Mouse (Mus musculus) CH12.LX (cell line): ENCODE measurements around the gene Snap91. TPM values are rescaled to one million over a fixed set of nuclear protein-coding genes. Genes with fewer than 3 reads are reported as not detected.
A peak's percentile ranks its signal among the peaks of the same experiment; 100 is the strongest.

Experiments used
- DNase-seq: peaks from one replicate; pipeline ENCODE4 v3.0.0-alpha.2; 2013; ENCODE audit errors: extremely low read depth
- H3K27ac ChIP-seq: 2 replicates; pipeline ENCODE4 v1.5.1; 2012; ENCODE audit warnings: low read depth, mild to moderate bottlenecking, control low read depth, moderate library complexity; ENCODE audit not compliant: insufficient read depth
- H3K27me3 ChIP-seq: replicated peaks from 2 replicates; pipeline ENCODE3; 2012; ENCODE audit warnings: inconsistent platforms
- H3K36me3 ChIP-seq, 2 experiments: replicated peaks in 1 of 2; 2 replicates each; pipeline versions ENCODE3 to v1.6.1; 2012; ENCODE audit warnings: inconsistent platforms in 1 of 2, low read length in 1 of 2, mild to moderate bottlenecking in 1 of 2, mixed read lengths in 1 of 2, moderate library complexity in 1 of 2; ENCODE audit not compliant: control insufficient read depth in 1 of 2, insufficient read depth in 1 of 2
- H3K4me1 ChIP-seq, 2 experiments: 2 replicates each; pipeline ENCODE4 v1.6.1; 2012; ENCODE audit warnings: inconsistent platforms in 1 of 2, moderate library complexity in 1 of 2; ENCODE audit not compliant: insufficient read depth in 2 of 2, control insufficient read depth in 1 of 2
- H3K4me2 ChIP-seq: 2 replicates; pipeline ENCODE4 v1.6.1; 2012; ENCODE audit warnings: low read depth, mild to moderate bottlenecking, control low read depth; ENCODE audit not compliant: poor library complexity, insufficient read depth, severe bottlenecking
- H3K4me3 ChIP-seq, 3 experiments: fragments of 150-350 bp in 1 of 3; sonication (generic) in 1 of 3; replicated peaks in 1 of 3; 2 replicates each; pipeline versions ENCODE3 to v1.5.1; 2011 to 2012; ENCODE audit warnings: low read depth in 2 of 3, low read length in 2 of 3, mild to moderate bottlenecking in 2 of 3, moderate library complexity in 2 of 3, control low read depth in 1 of 3, improper control_type of control experiment in 1 of 3, inconsistent platforms in 1 of 3, mixed read lengths in 1 of 3; ENCODE audit not compliant: poor library complexity in 1 of 3
- H3K79me2 ChIP-seq: replicated peaks from 2 replicates; pipeline ENCODE4 v1.6.1; 2012; ENCODE audit warnings: mild to moderate bottlenecking, moderate library complexity; ENCODE audit not compliant: control insufficient read depth, poor library complexity, insufficient read depth, severe bottlenecking; ENCODE audit errors: extremely low read depth
- H3K9ac ChIP-seq: 2 replicates; pipeline ENCODE4 v1.6.1; 2012; ENCODE audit warnings: low read depth, mild to moderate bottlenecking, control low read depth, moderate library complexity; ENCODE audit not compliant: insufficient read depth
- H3K9me3 ChIP-seq: replicated peaks from 2 replicates; pipeline ENCODE3; 2012; ENCODE audit warnings: low read length, inconsistent platforms, mixed read lengths
- BHLHE40 ChIP-seq: IDR thresholded peaks from 2 replicates; pipeline ENCODE4 v1.6.1; 2011; ENCODE audit warnings: mild to moderate bottlenecking, low read depth, low read length, improper control_type of control experiment
- CHD1 ChIP-seq: IDR thresholded peaks from 2 replicates; pipeline ENCODE4 v1.6.1; 2012; ENCODE audit warnings: low read depth, low read length, improper control_type of control experiment, inconsistent platforms
- CTCF ChIP-seq, 2 experiments: IDR thresholded peaks in 1 of 2; conservative IDR thresholded peaks in 1 of 2; 2 replicates each; pipeline ENCODE4 v1.5.1; 2011 to 2012; ENCODE audit warnings: low read depth in 2 of 2, low read length in 2 of 2, improper control_type of control experiment in 1 of 2, inconsistent platforms in 1 of 2, mild to moderate bottlenecking in 1 of 2, moderate library complexity in 1 of 2
- ELF1 ChIP-seq: IDR thresholded peaks from 2 replicates; pipeline ENCODE4 v1.6.1; 2014; ENCODE audit warnings: low read depth, mild to moderate bottlenecking, inconsistent platforms, low read length, improper control_type of control experiment
- EP300 ChIP-seq: IDR thresholded peaks from 2 replicates; pipeline ENCODE4 v1.6.1; 2011; ENCODE audit warnings: low read length, improper control_type of control experiment
- JUN ChIP-seq: IDR thresholded peaks from 2 replicates; pipeline ENCODE4 v1.6.1; 2011; ENCODE audit warnings: low read depth, mild to moderate bottlenecking, low read length, improper control_type of control experiment, moderate library complexity; ENCODE audit not compliant: insufficient read depth
- MAFK ChIP-seq: IDR thresholded peaks from 2 replicates; pipeline ENCODE4 v1.6.1; 2011; ENCODE audit warnings: low read length, improper control_type of control experiment; ENCODE audit not compliant: insufficient replicate concordance
- MAX ChIP-seq: IDR thresholded peaks from 2 replicates; pipeline ENCODE4 v1.6.1; 2011; ENCODE audit warnings: low read length, improper control_type of control experiment
- MYC ChIP-seq: IDR thresholded peaks from 2 replicates; pipeline ENCODE4 v1.6.1; 2011; ENCODE audit warnings: low read depth, mild to moderate bottlenecking, improper control_type of control experiment, low read length
- NELFE ChIP-seq: IDR thresholded peaks from 2 replicates; pipeline ENCODE4 v1.6.1; 2011; ENCODE audit warnings: low read depth, low read length, improper control_type of control experiment
- NRF1 ChIP-seq: IDR thresholded peaks from 2 replicates; pipeline ENCODE4 v1.6.1; 2014; ENCODE audit warnings: low read depth, mild to moderate bottlenecking, inconsistent platforms, low read length, improper control_type of control experiment, moderate library complexity
- POLR2A ChIP-seq: IDR thresholded peaks from 2 replicates; pipeline ENCODE4 v1.6.1; 2011; ENCODE audit warnings: low read depth, mild to moderate bottlenecking, improper control_type of control experiment, low read length
- POLR2AphosphoS2 ChIP-seq: IDR thresholded peaks from 2 replicates; pipeline ENCODE4 v1.6.1; 2011; ENCODE audit warnings: low read depth, low read length, improper control_type of control experiment
- RAD21 ChIP-seq: IDR thresholded peaks from 2 replicates; pipeline ENCODE4 v1.6.1; 2011; ENCODE audit warnings: low read depth, mild to moderate bottlenecking, low read length, improper control_type of control experiment, moderate library complexity
- RCOR1 ChIP-seq: conservative IDR thresholded peaks from 2 replicates; pipeline ENCODE4 v1.6.1; 2012; ENCODE audit warnings: low read depth, mild to moderate bottlenecking, inconsistent platforms, low read length, improper control_type of control experiment
- SMC3 ChIP-seq: IDR thresholded peaks from 2 replicates; pipeline ENCODE4 v1.6.1; 2011; ENCODE audit warnings: low read depth, low read length, improper control_type of control experiment
- TBP ChIP-seq: conservative IDR thresholded peaks from 2 replicates; pipeline ENCODE4 v1.6.1; 2011; ENCODE audit warnings: low read depth, low read length, improper control_type of control experiment
- TCF12 ChIP-seq: IDR thresholded peaks from 2 replicates; pipeline ENCODE4 v1.6.1; 2014; ENCODE audit warnings: low read depth, mild to moderate bottlenecking, inconsistent platforms, low read length, improper control_type of control experiment
- USF1 ChIP-seq: IDR thresholded peaks from 2 replicates; pipeline ENCODE4 v1.6.1; 2014; ENCODE audit warnings: low read depth, mild to moderate bottlenecking, inconsistent platforms, low read length, improper control_type of control experiment
- USF2 ChIP-seq: conservative IDR thresholded peaks from 2 replicates; pipeline ENCODE4 v1.6.1; 2011; ENCODE audit warnings: low read depth, low read length, improper control_type of control experiment
- ZKSCAN1 ChIP-seq: IDR thresholded peaks from 2 replicates; pipeline ENCODE4 v1.6.1; 2012; ENCODE audit warnings: low read depth, inconsistent platforms, low read length, improper control_type of control experiment, borderline replicate concordance
- ZMIZ1 ChIP-seq: IDR thresholded peaks from 2 replicates; pipeline ENCODE4 v1.6.1; 2012; ENCODE audit warnings: low read depth, mild to moderate bottlenecking, inconsistent platforms, low read length, improper control_type of control experiment
- ZNF384 ChIP-seq: IDR thresholded peaks from 2 replicates; pipeline ENCODE4 v1.6.1; 2012; ENCODE audit warnings: low read depth, low read length, improper control_type of control experiment, inconsistent platforms
- dilution Hi-C: fragments of 300-500 bp; cut with MboI; formaldehyde crosslinking; loops from 2 replicates; pipeline ENCODE4 v1.14.3; 2020; ENCODE audit warnings: low sequenced_read_pairs; ENCODE audit not compliant: extremely low pct_unique_long_range_greater_than_20kb, extremely low pct_ligation_motif_present
- in situ Hi-C: fragments of 300-500 bp; cut with MboI; formaldehyde crosslinking; loops from 3 replicates; pipeline ENCODE4 v1.14.3; 2019; ENCODE audit warnings: low sequenced_read_pairs, low pct_ligation_motif_present, low pct_unique_long_range_greater_than_20kb, mixed read lengths
- polyA plus RNA-seq: library from polyadenylated mRNA; unstranded; fragments of >175 nt; gene quantifications from 2 replicates; pipeline ENCODE4 v1.2.1, GENCODE M21; 2012; ENCODE audit warnings: low read depth; ENCODE audit not compliant: insufficient read length
- total RNA-seq, 2 experiments: library from RNA; depleted of rRNA; stranded (reverse); fragments of 300-350 nt in 1 of 2; fragments of >200 nt in 1 of 2; gene quantifications; 2 replicates each; pipeline ENCODE4 v1.2.3; 2012 to 2014

Snap91 gene
- total and polyA plus RNA-seq, 3 experiments: 0.12 to 0.41 (median 0.21) TPM

DNA sequence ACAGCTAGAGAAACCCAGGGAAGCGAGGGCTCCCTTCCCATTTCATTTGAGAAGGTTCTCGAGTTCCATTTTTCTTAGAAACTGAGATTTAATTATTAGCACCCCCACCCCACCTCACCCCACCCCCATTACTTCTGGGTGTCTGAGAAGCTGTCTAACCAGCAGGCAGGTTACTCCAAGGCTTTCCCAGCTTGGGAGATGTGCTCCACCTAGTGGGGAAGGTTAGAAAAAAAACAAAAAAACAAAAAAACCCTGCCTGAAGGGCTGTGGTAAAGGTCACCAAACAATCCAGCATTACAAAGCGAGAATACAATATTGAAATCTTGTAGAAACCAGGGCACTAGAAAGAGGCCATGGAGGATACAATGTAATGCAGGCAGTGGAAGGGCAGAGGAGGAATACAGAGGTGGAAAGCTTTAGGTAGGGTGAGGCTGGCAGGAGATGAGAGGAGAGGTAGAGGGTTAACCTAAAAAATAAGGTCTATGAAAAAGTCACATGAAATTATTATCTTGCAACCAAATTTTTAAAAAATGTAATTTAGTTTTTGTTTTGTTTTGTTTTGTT, 79.8 kb downstream of the Snap91 start:
- Histone ChIP-seq H3K4me1 (no peaks in the 10 kb centered on the region), H3K4me3 (no peak overlapping the region), H3K9me3 (no peaks in the 10 kb centered on the region), H3K27ac (no peak overlapping the region), H3K36me3 (no peaks in the 10 kb centered on the region), H3K4me2 (no peak overlapping the region), H3K27me3 (no peaks in the 10 kb centered on the region), H3K79me2 (no peaks in the 10 kb centered on the region), H3K9ac (no peak overlapping the region)
- dilution Hi-C loops: no loop called here
- in situ Hi-C loops: loop anchor here (10.0 kb wide), 1 partner anchor 206 kb away; no protein-coding TSS in a partner anchor
- TF ChIP-seq CTCF (conservative IDR thresholded peaks at IDR 0.05 in 1 of 2, IDR thresholded peaks at IDR 0.05 in 1 of 2; ENCODE audit: low read depth in 2 of 2, low read length in 2 of 2) (peak; percentile 22 to 77; a peak in 2 of 4 replicates), RAD21 (peak; percentile 63), ZNF384 (peak; percentile 89), POLR2A (no peak), NELFE (no peak), SMC3 (peak; percentile 62), RCOR1 (no peak), ELF1 (no peak)
- DNase-seq: peak; percentile 45

DNA sequence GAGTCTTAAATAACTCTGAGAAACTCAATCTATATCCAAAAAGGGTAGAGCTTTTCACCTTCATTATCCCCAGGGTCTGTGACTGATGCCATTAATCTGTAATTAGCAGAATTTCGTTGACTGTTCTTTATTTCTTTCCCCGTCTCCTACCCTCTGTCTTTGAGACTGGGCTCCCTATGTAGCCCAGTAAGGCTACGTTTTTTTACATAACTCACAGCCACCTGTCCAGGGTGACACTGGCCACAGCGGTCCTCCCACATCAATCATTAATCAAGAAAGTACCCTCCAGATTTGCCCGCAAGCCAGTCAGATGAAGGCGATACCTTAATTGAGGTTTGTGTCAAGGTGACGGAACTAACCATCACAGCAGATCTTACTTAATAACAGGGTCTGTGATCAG, 81.4 kb downstream of the Snap91 start:
- H3K4me3 ChIP-seq: no peak overlapping the region
- no peaks in the 10 kb centered on the region for H3K9me3 ChIP-seq
- no peak overlapping the region for H3K9ac ChIP-seq
- TF ChIP-seq MAX: no peak
- TF ChIP-seq JUN: no peak
- no peak for TF ChIP-seq ZNF384
- no peak for TF ChIP-seq ZKSCAN1
- no peak for TF ChIP-seq NRF1
- no peak for TF ChIP-seq CHD1
- TF ChIP-seq USF1: no peak
- TF ChIP-seq ZMIZ1: no peak
- TF ChIP-seq NELFE: no peak
- TF ChIP-seq BHLHE40: no peak
- TF ChIP-seq TCF12: no peak
- no peak for TF ChIP-seq EP300
- TF ChIP-seq TBP: no peak
- no peak for TF ChIP-seq ELF1
- TF ChIP-seq CTCF (conservative IDR thresholded peaks at IDR 0.05 in 1 of 2, IDR thresholded peaks at IDR 0.05 in 1 of 2; ENCODE audit: low read depth in 2 of 2, low read length in 2 of 2): no peak
- TF ChIP-seq POLR2AphosphoS2: no peak
- TF ChIP-seq MYC: no peak
- TF ChIP-seq USF2: no peak
- TF ChIP-seq MAFK: no peak
- no peak for DNase-seq
- H3K36me3 ChIP-seq: no peaks in the 10 kb centered on the region
- in situ Hi-C loops (no loop called here), dilution Hi-C loops (no loop called here)
- H3K4me2 ChIP-seq: no peak overlapping the region
- no peak overlapping the region for H3K27ac ChIP-seq
- H3K79me2 ChIP-seq: no peaks in the 10 kb centered on the region
- H3K4me1 ChIP-seq: no peaks in the 10 kb centered on the region
- H3K27me3 ChIP-seq: no peaks in the 10 kb centered on the region
